Comparison of ENCODE assay signal across 12 mouse cellular contexts in the genomic region with DNA sequence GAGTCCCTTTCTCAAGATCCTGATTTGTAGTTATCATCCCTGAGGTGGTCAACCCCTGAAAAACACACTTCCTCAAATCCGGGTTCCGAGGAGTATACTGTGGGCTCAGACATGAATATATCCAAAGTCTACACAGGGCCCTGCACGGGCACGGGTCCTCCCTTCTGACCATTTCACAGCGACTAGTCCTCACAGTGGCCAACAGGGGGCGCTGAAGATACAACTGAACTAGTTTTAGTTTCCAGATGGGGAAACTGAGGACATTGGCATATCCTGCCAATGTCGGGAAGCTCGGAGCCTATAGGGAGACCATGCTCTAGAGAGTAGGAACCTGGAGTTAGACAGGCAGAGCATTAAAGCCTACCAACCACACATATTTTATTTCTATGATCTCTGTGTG.
A peak's percentile ranks its signal among the peaks of the same experiment; 100 is the strongest.
DNase-seq lines count a peak whose midpoint lies in the region; ATAC-seq and TF ChIP-seq lines count a peak whose summit lies in the region.
"Had no signal": no experiment of that assay in that cellular context is flagged by ENCODE, and none has a peak within 500 bp of the region (broad histone marks: within the 10 kb centered on the region; RNA-seq: fewer than 3 reads in every experiment).

No protein-coding gene starts in this region.

- H3K27me3 ChIP-seq in liver, embryonic 14.5 days (ENCODE audit: control insufficient read depth, insufficient read depth, low read length) = no peaks in the 10 kb centered on the region
- no peaks in the 10 kb centered on the region for H3K27me3 ChIP-seq in ES-Bruce4 (ENCODE audit: control insufficient read depth, insufficient read depth, low read length, poor library complexity, severe bottlenecking)
- H3K27me3 ChIP-seq: lung, embryonic 15.5 days had no signal

- TF ChIP-seq POLR2A in ES-Bruce4 (IDR thresholded peaks at IDR 0.05; ENCODE audit: insufficient read depth, low read length) = no peak

- H3K4me2 ChIP-seq in liver, embryonic 14.5 days (ENCODE audit: low read depth) = no peak overlapping the region
- H3K4me2 ChIP-seq: lung, embryonic 15.5 days had no signal

- ATAC-seq in liver, embryonic 14.5 days (ENCODE audit: insufficient read depth) = no peak
- ATAC-seq in frontal cortex, adult (ENCODE audit: low TSS enrichment) = no peak
- ATAC-seq: inflammation-experienced regulatory T-cells, adult 6 months had no signal

- H3K4me1 ChIP-seq in liver, embryonic 14.5 days (replicated peaks; ENCODE audit: control insufficient read depth in 2 of 2, insufficient read depth in 2 of 2, low read length in 1 of 2) = no peaks in the 10 kb centered on the region
- H3K4me1 ChIP-seq in ES-Bruce4 (ENCODE audit: control insufficient read depth, insufficient read depth, low read length) = no peaks in the 10 kb centered on the region
- H3K4me1 ChIP-seq: lung, embryonic 15.5 days had no signal

- intact Hi-C loops in gastrocnemius, adult 2 months (cut with DNase I) = no loop called here
- intact Hi-C loops in gastrocnemius, postnatal 14 days (cut with DNase I; ENCODE audit: low total_unique reads) = no loop called here

- H3K36me3 ChIP-seq in liver, embryonic 14.5 days (replicated peaks; ENCODE audit: control insufficient read depth, insufficient read depth, low read depth) = no peaks in the 10 kb centered on the region
- no peaks in the 10 kb centered on the region for H3K36me3 ChIP-seq in ES-Bruce4 (ENCODE audit: control insufficient read depth, insufficient read depth, low read length, poor library complexity, severe bottlenecking)
- H3K36me3 ChIP-seq: lung, embryonic 15.5 days; midbrain, embryonic 10.5 days had no signal

- DNase-seq in gastrocnemius, adult 2 months = no peak
- no peak for DNase-seq in gastrocnemius, postnatal 14 days
- DNase-seq in liver, embryonic 14.5 days (ENCODE audit: low read depth in 3 of 3, low spot score in 3 of 3) = no peak
- no peak for DNase-seq in liver
- peak; percentile 23 for DNase-seq in brain, adult 2 months (ENCODE audit: low read depth, low spot score)
- DNase-seq in gastrocnemius, adult 8-10 months (ENCODE audit: low spot score in 2 of 2) = no peak
- DNase-seq: right cerebral cortex, postnatal 14 days had no signal

- peak; percentile 45 for TF ChIP-seq CTCF in gastrocnemius, adult 2 months (IDR thresholded peaks at IDR 0.05)
- peak; percentile 54 for TF ChIP-seq CTCF in liver, embryonic 14.5 days (IDR thresholded peaks at IDR 0.05; ENCODE audit: low read depth)
- peak; percentile 42 for TF ChIP-seq CTCF in ES-Bruce4 (IDR thresholded peaks at IDR 0.05; ENCODE audit: low read depth, low read length)

- H3K4me3 ChIP-seq in gastrocnemius, adult 2 months = no peak overlapping the region
- no peak overlapping the region for H3K4me3 ChIP-seq in liver, embryonic 14.5 days (ENCODE audit: insufficient read depth in 1 of 2, low read depth in 2 of 2, low read length in 2 of 2)
- no peak overlapping the region for H3K4me3 ChIP-seq in ES-Bruce4 (ENCODE audit: low read depth, low read length)
- H3K4me3 ChIP-seq: lung, embryonic 15.5 days; midbrain, embryonic 10.5 days had no signal

- TF ChIP-seq EP300 in liver, embryonic 14.5 days (IDR thresholded peaks at IDR 0.05; ENCODE audit: low read depth) = no peak
- no peak for TF ChIP-seq EP300 in ES-Bruce4 (IDR thresholded peaks at IDR 0.05; ENCODE audit: insufficient read depth, low read depth, low read length)

- WGBS in liver, embryonic 14.5 days (ENCODE audit: insufficient replicate concordance) = 41% methylated on average over 8 of the region's 8 CpGs

- no peak overlapping the region for H3K27ac ChIP-seq in gastrocnemius, adult 2 months
- H3K27ac ChIP-seq in liver, embryonic 14.5 days = no peak overlapping the region
- H3K27ac ChIP-seq in ES-Bruce4 (ENCODE audit: insufficient read depth, low read length) = no peak overlapping the region
- H3K27ac ChIP-seq: lung, embryonic 15.5 days; midbrain, embryonic 10.5 days had no signal

- H3K9ac ChIP-seq in liver, embryonic 14.5 days (replicated peaks) = no peak overlapping the region
- no peak overlapping the region for H3K9ac ChIP-seq in ES-Bruce4 (ENCODE audit: low read depth, poor library complexity, severe bottlenecking)
- H3K9ac ChIP-seq: lung, embryonic 15.5 days had no signal

- no peaks in the 10 kb centered on the region for H3K9me3 ChIP-seq in liver, embryonic 14.5 days (ENCODE audit: control insufficient read depth, low read length)
- no peaks in the 10 kb centered on the region for H3K9me3 ChIP-seq in ES-Bruce4 (replicated peaks; ENCODE audit: control insufficient read depth, insufficient read depth, low read length, poor library complexity, severe bottlenecking)
- H3K9me3 ChIP-seq: lung, embryonic 15.5 days; midbrain, embryonic 10.5 days had no signal
